Mouse (Mus musculus) kidney, adult 2 months (tissue): ENCODE data around the gene Setd1a.

Source experiments
- CTCF ChIP-seq: fragments of 200-500 bp; conservative IDR thresholded peaks from 2 replicates; pipeline ENCODE4 v1.5.1; 2011; ENCODE audit warnings: low read depth, mild to moderate bottlenecking, control low read depth, low read length, moderate library complexity, mixed read lengths; ENCODE audit not compliant: insufficient read depth, insufficient read length
- POLR2A ChIP-seq: fragments of 200-500 bp; IDR thresholded peaks from one replicate; pipeline ENCODE4 v1.6.1; 2011; ENCODE audit warnings: low read depth, low read length, control low read depth

DNA sequence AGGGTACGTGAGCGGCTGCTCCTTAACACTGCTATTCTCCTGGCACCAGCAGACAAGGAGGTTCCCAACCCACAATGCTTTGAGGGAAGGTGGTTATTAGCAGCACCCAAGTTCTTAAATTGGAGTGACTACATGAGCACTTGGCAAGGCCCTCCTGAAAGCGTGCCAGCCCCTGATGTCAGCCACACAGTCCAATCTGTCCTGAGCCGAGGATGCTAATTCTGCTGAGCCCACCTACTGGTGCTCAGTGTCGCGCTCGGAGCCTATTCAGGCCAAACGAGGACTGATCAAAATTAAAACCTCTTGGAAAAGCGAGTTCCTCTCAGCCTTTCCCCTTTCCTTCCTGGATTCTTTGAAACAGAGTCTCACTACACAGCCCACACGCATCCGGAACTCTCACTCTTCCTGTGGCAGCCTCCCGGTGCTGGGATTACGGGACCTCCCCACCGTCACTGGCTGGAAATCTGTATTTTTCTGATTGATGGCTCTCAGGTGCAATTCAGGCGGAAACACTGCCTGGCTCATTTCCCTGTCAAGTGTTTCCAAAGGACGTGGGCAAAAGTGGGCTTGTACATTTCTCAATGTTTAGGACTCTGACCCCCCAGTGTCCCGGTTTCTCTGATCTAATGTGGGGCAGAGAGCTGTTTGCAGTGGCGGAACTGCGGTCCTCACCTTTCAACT is 37.9 kb downstream of the Setd1a start:
- TF ChIP-seq CTCF (no peak), POLR2A (no peak)
